Mouse (Mus musculus): ENCODE measurements around the gene Senp6.
"Not testable (repeated sequence)": the region's sequence is repeated elsewhere in the genome, so short reads cannot be mapped to it uniquely, and the experiment has no call there.

Senp6 gene

GRCm38 (mm10) chr9:80080941-80081340 is 14.2 kb downstream of the Senp6 start:
- no peak for DNase-seq (ENCODE audit: low spot score)

- no peak for DNase-seq (ENCODE audit: low spot score)
Observed at GRCm38 (mm10) chr9:80084429-80085092, 17.9 kb downstream of the Senp6 start.

- no peak for DNase-seq (ENCODE audit: low spot score)
Observed at GRCm38 (mm10) chr9:80085665-80086064, 19.0 kb downstream of the Senp6 start.

- not testable (repeated sequence) for DNase-seq (ENCODE audit: low spot score)
Observed at GRCm38 (mm10) chr9:80086272-80086966, 19.7 kb downstream of the Senp6 start.

GRCm38 (mm10) chr9:80089409-80089808 is 22.7 kb downstream of the Senp6 start:
- no peak for DNase-seq (ENCODE audit: low spot score)

- DNase-seq (ENCODE audit: low spot score): no peak
Observed at GRCm38 (mm10) chr9:80096325-80096724, 29.6 kb downstream of the Senp6 start.

- DNase-seq (ENCODE audit: low spot score): peak; percentile 48
Observed at GRCm38 (mm10) chr9:80145992-80146587, 79.4 kb downstream of the Senp6 start.

GRCm38 (mm10) chr9:80149594-80149993 is 82.9 kb downstream of the Senp6 start:
- no peak for DNase-seq (ENCODE audit: low spot score)

GRCm38 (mm10) chr9:80155277-80155676 is 88.6 kb downstream of the Senp6 start:
- DNase-seq (ENCODE audit: low spot score): peak; percentile 29

GRCm38 (mm10) chr9:80156780-80157179 is 90.1 kb downstream of the Senp6 start:
- DNase-seq (ENCODE audit: low spot score): no peak

GRCm38 (mm10) chr9:80157840-80158465 is 91.2 kb downstream of the Senp6 start:
- DNase-seq (ENCODE audit: low spot score): no peak

GRCm38 (mm10) chr9:80158937-80159336 is 92.2 kb downstream of the Senp6 start:
- DNase-seq (ENCODE audit: low spot score): no peak

GRCm38 (mm10) chr9:80161451-80161850 is 94.7 kb downstream of the Senp6 start:
- DNase-seq (ENCODE audit: low spot score): no peak

- no peak for DNase-seq (ENCODE audit: low spot score)
Observed at GRCm38 (mm10) chr9:80163126-80163723, 96.5 kb downstream of the Senp6 start.

- DNase-seq (ENCODE audit: low spot score): no peak
Observed at GRCm38 (mm10) chr9:80164191-80164590, 97.5 kb downstream of the Senp6 start.

- peak; percentile 94 for DNase-seq (ENCODE audit: low spot score)
Observed at GRCm38 (mm10) chr9:80164611-80165474, 98.1 kb downstream of the Senp6 start, which contains the start of gene Myo6. TSS of gene Myo6 (plus strand) at chr9:80165031.

GRCm38 (mm10) chr9:80165690-80166089 is 99.0 kb downstream of the Senp6 start:
- DNase-seq (ENCODE audit: low spot score): no peak

GRCm38 (mm10) chr9:80166425-80166824 is 99.7 kb downstream of the Senp6 start:
- DNase-seq (ENCODE audit: low spot score): no peak

GRCm38 (mm10) chr9:80167089-80167488 is 100.4 kb downstream of the Senp6 start:
- DNase-seq (ENCODE audit: low spot score): no peak

GRCm38 (mm10) chr9:80169551-80169950 is 102.8 kb downstream of the Senp6 start:
- DNase-seq (ENCODE audit: low spot score): no peak

- no peak for DNase-seq (ENCODE audit: low spot score)
Observed at GRCm38 (mm10) chr9:80171241-80171640, 104.5 kb downstream of the Senp6 start.

Measured in embryo, embryonic 10.5 days (tissue).